Mouse (Mus musculus): ENCODE measurements around the gene Sptlc2. TPM values are rescaled to one million over a fixed set of nuclear protein-coding genes. Genes with fewer than 3 reads are reported as not detected.

The Sptlc2 gene
- 22.4 and 25.0 TPM in 2 replicates for polyA plus RNA-seq (2012; rRNA removed)

DNA sequence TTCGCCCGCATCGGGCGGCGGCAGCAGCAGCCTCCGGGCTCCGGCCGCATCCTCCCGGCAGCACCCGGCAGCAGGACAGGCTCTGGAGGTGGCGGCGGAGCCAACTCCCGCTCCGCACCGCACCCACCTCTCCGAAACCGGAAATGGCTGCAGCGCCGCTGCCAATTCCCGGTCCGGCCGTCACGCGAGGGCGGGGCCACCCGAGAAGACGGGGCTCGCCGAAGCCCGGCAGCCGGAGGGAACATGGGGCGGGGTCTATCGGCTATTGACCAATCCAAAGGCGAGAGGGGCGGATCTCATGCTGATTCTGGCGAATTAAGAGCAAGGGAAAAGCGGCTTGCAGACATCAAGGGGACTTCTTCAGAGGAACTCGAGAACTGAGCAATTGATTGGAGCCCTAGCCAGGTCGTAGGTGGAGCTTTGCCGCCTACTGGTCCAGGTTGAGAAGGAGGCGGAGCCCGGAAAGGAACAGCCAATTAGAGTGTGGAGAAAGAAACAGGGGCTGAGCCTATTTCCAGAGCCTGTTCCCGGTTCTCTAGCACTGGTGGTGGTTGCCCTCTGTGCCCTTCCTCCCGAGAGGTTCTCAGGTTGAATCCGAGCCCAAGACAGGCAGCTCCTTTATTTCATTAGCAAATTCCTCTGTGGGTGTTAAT, at the start of gene Sptlc2:
Sptlc2 (minus strand) TSS at position 234 of the 653 bp plus-strand sequence.
- H3K4me1 ChIP-seq (ENCODE audit: control insufficient read depth, insufficient read depth, low read length) = peaks cover 3% of the 10 kb centered on the region; the same call in 1 of the 2 replicates
- peak within 1 kb of the TSS; percentile 21 for H3K4me3 ChIP-seq (ENCODE audit: insufficient read depth, low read length)
- H3K27ac ChIP-seq (ENCODE audit: insufficient read depth, low read length) = peak within 1 kb of the TSS; percentile 48; the same call in 1 of the 2 replicates
- TF ChIP-seq CTCF (IDR thresholded peaks at IDR 0.05; ENCODE audit: extremely low read depth, insufficient read depth, low read length) = no peak
- peak; percentile 86 for TF ChIP-seq POLR2A (IDR thresholded peaks at IDR 0.05; ENCODE audit: extremely low read depth, insufficient read depth, low read length)

DNA sequence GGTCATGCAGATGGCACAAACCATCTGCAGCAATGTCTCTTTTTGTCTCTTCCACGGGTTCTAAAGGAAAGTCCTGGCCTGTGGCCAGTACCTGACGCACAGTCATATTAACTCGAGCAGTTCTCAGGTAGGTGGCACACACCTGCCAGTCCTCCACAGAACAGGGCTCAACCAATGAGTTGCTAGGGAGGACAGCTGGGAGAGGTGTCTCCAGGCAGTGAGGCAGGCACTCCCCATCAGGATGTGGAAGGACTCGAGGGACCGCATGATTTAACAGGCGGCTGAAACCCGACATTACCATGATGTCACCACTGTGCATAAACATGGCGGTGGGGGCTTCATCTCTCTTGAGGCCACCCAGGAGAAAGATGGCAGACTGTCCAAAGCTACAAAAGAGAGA, 40.7 kb upstream of the Sptlc2 start:
- Histone ChIP-seq H3K4me1 (ENCODE audit: control insufficient read depth, insufficient read depth, low read length) (no peaks in the 10 kb centered on the region), H3K4me3 (ENCODE audit: insufficient read depth, low read length) (no peak overlapping the region), H3K27ac (ENCODE audit: insufficient read depth, low read length) (no peak overlapping the region)
- TF ChIP-seq POLR2A (IDR thresholded peaks at IDR 0.05; ENCODE audit: extremely low read depth, insufficient read depth, low read length) (no peak), CTCF (IDR thresholded peaks at IDR 0.05; ENCODE audit: extremely low read depth, insufficient read depth, low read length) (no peak)

DNA sequence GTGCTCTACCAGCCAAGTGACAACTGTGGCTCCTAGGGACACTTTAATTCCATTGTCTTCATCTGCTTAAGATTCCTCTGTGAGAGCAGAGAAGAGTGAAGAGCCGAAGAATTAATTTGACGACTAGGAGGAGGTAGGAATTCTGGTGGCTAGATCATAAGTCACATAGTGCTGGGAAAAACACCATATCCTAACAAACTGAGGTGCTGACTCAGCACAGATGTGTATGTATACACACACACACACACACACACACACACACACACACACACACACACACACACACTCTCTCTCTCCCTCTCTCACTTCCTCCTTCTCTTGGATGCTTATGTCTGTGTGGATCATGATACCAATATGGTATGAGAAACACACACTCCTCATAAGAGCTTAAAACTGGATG, 40.1 kb upstream of the Sptlc2 start:
- H3K27ac ChIP-seq (ENCODE audit: insufficient read depth, low read length) = no peak overlapping the region
- TF ChIP-seq POLR2A (IDR thresholded peaks at IDR 0.05; ENCODE audit: extremely low read depth, insufficient read depth, low read length) (no peak), CTCF (IDR thresholded peaks at IDR 0.05; ENCODE audit: extremely low read depth, insufficient read depth, low read length) (no peak)
- H3K4me3 ChIP-seq (ENCODE audit: insufficient read depth, low read length) = no peak overlapping the region
- H3K4me1 ChIP-seq (ENCODE audit: control insufficient read depth, insufficient read depth, low read length) = no peaks in the 10 kb centered on the region

DNA sequence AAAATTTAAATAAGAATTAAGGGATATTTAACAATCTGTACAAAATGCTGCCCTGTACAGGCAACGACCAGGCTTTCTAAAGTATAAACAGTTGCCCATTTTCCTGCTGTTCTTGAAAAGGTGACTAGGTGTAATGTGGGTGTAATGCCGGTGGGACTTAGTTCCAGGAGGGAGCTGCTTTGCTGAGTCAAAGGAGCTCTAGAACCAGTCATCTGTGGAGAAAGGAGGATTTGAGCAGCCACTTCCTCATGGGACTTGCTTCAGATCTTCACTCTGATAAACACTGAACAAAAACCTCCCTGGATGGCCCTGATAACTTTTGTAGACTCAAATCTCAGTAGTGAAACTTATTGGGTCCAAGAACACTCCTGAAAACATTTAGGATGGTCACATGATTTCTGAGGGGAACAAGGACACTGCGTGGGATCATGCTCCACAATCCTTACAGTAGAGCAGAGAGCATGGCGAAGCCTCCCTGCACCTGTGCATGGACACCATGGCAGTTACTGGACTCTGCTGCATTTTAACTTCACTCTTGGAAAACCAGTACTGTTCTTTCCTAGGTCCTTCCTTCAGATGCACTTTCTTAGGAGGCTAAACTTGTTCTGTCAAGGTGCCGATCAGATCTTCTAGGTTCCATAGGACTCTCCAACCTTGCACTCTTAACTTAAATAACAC, 38.3 kb upstream of the Sptlc2 start:
- Histone ChIP-seq H3K4me1 (ENCODE audit: control insufficient read depth, insufficient read depth, low read length) (no peaks in the 10 kb centered on the region), H3K4me3 (ENCODE audit: insufficient read depth, low read length) (no peak overlapping the region), H3K27ac (ENCODE audit: insufficient read depth, low read length) (no peak overlapping the region)
- TF ChIP-seq POLR2A (IDR thresholded peaks at IDR 0.05; ENCODE audit: extremely low read depth, insufficient read depth, low read length) (no peak), CTCF (IDR thresholded peaks at IDR 0.05; ENCODE audit: extremely low read depth, insufficient read depth, low read length) (no peak)

DNA sequence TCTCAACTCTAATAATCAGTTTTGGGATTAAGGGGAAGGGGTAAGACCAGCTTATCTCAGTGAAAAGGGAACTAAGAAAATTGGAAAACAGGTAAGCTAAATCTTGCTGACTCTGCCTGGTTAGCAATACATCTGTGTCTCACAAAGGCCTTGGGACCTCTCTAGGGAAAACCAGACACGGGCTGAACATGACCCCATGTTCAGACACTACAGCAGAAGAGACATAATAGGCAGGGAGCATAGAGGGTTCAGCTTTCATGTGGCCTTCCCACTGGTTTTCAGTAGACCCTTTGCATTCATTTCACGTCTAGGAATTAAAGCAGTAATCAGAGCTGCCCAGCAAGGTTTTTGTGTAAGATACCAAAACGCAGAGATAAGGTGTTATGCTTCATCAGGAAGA, 36.4 kb upstream of the Sptlc2 start:
- no peak for TF ChIP-seq CTCF (IDR thresholded peaks at IDR 0.05; ENCODE audit: extremely low read depth, insufficient read depth, low read length)
- Histone ChIP-seq H3K4me3 (ENCODE audit: insufficient read depth, low read length) (no peak overlapping the region), H3K27ac (ENCODE audit: insufficient read depth, low read length) (no peak overlapping the region)

DNA sequence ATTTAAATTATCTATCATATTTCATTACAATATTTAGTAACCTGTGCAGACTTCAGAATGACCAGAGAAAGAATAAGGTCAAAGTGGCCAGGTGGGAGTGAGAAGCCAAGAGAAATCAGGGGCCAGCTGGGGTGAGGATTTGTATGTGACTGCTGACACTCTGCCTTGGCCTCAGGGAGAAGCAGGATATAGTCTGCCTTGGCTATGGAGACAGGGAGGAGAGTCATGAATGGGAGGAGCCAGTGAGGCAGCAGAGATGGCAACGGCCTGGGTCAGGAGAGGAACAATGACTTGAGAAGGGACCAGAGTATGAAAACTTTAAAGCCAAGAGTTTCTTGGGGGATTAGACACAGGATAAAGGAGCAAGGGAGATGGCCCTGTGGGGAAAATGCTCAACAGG, 35.5 kb upstream of the Sptlc2 start:
- Histone ChIP-seq H3K4me1 (ENCODE audit: control insufficient read depth, insufficient read depth, low read length) (no peaks in the 10 kb centered on the region), H3K4me3 (ENCODE audit: insufficient read depth, low read length) (no peak overlapping the region), H3K27ac (ENCODE audit: insufficient read depth, low read length) (no peak overlapping the region)
- TF ChIP-seq CTCF (IDR thresholded peaks at IDR 0.05; ENCODE audit: extremely low read depth, insufficient read depth, low read length) = no peak
- no peak for TF ChIP-seq POLR2A (IDR thresholded peaks at IDR 0.05; ENCODE audit: extremely low read depth, insufficient read depth, low read length)

More for the DNA sequence above, 36.4 kb upstream of the Sptlc2 start:
- H3K4me1 ChIP-seq (ENCODE audit: control insufficient read depth, insufficient read depth, low read length) = no peaks in the 10 kb centered on the region

DNA sequence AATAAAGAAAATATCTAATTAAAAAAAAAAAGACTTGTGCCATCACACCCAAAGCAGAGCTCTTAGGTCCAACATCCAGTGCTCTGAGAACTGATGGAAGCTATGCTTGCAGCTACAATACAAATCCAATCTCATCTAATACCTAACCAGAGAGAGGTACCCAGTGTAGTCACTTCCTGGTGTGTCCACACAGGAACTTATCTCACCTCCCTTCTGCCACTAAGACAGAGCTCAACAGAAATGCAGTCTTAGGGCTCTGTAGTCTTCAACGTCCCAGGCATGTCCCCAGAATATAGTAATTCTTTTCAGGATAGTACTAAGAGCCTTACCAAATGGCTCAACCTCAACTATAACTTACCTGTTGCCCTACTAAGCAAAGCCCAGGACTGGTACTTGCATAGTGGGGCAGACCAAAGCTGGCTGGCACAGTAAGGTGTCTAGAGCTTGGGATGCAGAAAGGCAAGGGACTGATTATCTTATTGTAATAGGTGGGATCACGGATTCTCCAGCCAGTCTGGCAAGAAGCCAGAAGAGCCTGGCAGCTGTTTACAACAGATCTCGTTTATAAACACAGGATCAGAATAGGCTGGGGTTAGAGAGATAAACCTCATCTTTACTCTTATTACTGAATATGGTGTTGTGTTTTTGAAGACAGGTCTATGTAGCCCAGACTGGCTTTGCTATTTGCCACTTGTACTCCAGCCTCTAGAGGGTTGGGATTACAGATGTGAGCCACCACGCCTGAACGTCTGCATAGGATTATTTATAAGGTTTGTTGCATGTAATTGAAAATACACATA, 33.8 kb upstream of the Sptlc2 start:
- no peaks in the 10 kb centered on the region for H3K4me1 ChIP-seq (ENCODE audit: control insufficient read depth, insufficient read depth, low read length)
- H3K27ac ChIP-seq (ENCODE audit: insufficient read depth, low read length) = no peak overlapping the region
- H3K4me3 ChIP-seq (ENCODE audit: insufficient read depth, low read length) = no peak overlapping the region
- TF ChIP-seq POLR2A (IDR thresholded peaks at IDR 0.05; ENCODE audit: extremely low read depth, insufficient read depth, low read length) = no peak
- TF ChIP-seq CTCF (IDR thresholded peaks at IDR 0.05; ENCODE audit: extremely low read depth, insufficient read depth, low read length) = no peak

DNA sequence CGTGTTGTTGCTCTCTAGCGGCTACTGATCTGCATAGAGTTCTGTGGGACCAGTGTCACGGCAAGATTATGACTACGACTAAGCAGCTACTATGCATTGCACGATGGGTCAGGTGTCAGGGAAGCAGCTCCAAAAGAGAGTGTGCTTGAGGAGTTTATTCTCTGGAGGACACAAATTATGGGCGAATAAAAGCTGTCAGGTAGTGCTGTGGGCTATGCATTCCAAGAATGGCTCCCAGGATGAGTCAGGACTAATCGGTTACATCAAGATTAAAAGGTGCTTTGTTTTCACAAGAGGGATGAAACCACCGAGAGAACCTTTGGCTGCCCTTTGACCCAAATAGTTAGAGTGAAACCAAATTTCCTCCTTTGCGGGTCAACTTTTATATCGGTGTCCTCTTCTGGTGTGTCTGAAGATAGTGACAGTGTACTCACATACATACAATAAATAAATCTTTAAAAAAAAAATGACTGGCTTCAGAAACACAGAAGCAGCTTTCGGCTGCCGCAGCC, 31.9 kb upstream of the Sptlc2 start:
- no peaks in the 10 kb centered on the region for H3K4me1 ChIP-seq (ENCODE audit: control insufficient read depth, insufficient read depth, low read length)
- TF ChIP-seq POLR2A (IDR thresholded peaks at IDR 0.05; ENCODE audit: extremely low read depth, insufficient read depth, low read length) (no peak), CTCF (IDR thresholded peaks at IDR 0.05; ENCODE audit: extremely low read depth, insufficient read depth, low read length) (no peak)
- H3K4me3 ChIP-seq (ENCODE audit: insufficient read depth, low read length) = no peak overlapping the region
- no peak overlapping the region for H3K27ac ChIP-seq (ENCODE audit: insufficient read depth, low read length)

DNA sequence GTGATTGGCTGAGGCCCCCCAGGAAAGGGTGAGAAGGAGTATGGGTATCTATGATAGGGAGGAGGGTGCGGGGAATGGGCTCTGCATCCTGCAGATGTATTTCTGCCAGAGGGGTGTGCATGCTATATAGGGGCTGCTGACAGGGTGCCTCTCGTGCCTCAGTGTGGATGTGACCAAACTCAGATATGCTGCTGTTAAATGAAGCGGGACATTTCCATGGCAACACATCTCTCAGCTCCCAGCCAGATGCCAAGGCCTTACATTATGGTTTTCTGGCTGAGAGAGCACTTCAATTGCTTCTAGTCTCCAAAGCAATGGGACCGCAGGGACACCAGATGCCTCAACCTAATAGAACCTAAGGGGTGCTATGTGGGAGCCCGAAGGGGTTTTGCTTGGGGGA, 30.8 kb upstream of the Sptlc2 start:
- no peaks in the 10 kb centered on the region for H3K4me1 ChIP-seq (ENCODE audit: control insufficient read depth, insufficient read depth, low read length)
- no peak for TF ChIP-seq POLR2A (IDR thresholded peaks at IDR 0.05; ENCODE audit: extremely low read depth, insufficient read depth, low read length)
- no peak for TF ChIP-seq CTCF (IDR thresholded peaks at IDR 0.05; ENCODE audit: extremely low read depth, insufficient read depth, low read length)
- no peak overlapping the region for H3K27ac ChIP-seq (ENCODE audit: insufficient read depth, low read length)
- H3K4me3 ChIP-seq (ENCODE audit: insufficient read depth, low read length) = no peak overlapping the region

All from cortical plate, adult 2 months (tissue).